Mouse (Mus musculus) left cerebral cortex, adult 18-20 months (tissue): Measurements from ENCODE around the gene Tsnaxip1. TPM values are rescaled to one million over a fixed set of nuclear protein-coding genes. Genes with fewer than 3 reads are reported as not detected.
"Not testable (repeated sequence)": the region's sequence is repeated elsewhere in the genome, so short reads cannot be mapped to it uniquely, and the experiment has no call there.

Experiments
- DNase-seq, 2 experiments: peaks; one replicate each; pipeline ENCODE4 v3.0.0; 2021 to 2022; ENCODE audit warnings: low spot score in 2 of 2, mixed read lengths in 1 of 2
- total RNA-seq, 2 experiments: library from RNA; stranded (reverse); gene quantifications; 2 replicates each; pipeline ENCODE4 v1.2.3; 2021

Gene Tsnaxip1
- total RNA-seq, 2 experiments from 2014 or later: 0.26 TPM; not detected in 1

DNA sequence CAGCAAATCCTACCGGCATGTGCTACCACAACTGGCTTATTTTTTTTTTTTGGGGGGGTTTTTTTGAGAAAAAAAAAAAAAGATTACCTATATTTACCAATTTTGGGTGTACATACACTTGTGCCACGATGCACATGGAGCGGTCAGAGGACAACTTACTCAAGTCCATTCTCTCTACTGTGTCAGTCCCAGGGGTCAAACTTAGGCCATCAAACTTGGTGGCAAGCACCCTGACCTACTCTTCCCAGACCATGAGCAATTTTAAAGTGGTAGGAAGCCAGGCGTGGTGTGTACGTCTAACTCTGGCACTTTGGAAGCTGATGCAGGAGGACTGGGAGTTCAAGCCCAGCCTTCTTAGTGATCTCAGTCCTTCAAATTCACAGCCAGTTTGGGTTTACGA, 14.3 kb upstream of the Tsnaxip1 start:
- no peak for DNase-seq

DNA sequence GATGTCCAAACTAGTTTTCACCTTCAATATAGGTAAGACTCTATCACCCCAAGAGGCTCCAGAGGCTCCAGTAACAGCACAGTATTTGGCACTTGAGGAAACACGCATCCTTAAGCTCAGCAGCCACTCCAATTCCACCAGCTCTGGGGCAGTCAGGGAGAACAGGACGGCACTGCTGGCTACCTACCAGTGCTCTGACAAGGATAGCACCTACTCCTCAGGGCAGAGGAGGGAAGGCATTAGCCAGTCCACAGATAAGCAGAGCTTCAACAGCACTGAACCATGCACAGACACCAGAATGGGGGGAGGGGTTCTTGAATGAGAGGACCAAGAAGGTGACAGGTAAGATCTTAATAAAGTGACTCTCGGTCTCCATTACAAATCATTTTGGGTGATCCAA, 7.9 kb upstream of the Tsnaxip1 start:
- no peak for DNase-seq

DNA sequence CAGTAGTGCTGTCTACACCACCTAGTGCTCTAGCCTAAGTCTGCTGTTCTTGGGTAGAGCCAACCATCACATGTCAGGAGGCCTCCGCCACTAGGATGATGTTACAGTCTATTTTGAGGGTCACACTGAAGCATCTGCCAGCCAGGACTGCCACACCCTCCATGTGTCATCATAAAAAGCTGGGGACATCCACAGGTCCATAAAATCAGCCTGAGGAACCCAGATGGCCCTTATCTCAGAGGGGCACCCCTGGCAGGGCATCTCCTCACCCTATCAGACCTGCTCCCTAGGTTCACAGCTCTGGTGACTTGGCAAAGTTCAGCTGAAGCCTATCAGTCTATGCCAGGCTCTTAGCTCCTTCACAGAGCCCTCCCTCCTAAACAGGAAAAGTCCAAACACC, 6.6 kb upstream of the Tsnaxip1 start:
- no peak for DNase-seq

DNA sequence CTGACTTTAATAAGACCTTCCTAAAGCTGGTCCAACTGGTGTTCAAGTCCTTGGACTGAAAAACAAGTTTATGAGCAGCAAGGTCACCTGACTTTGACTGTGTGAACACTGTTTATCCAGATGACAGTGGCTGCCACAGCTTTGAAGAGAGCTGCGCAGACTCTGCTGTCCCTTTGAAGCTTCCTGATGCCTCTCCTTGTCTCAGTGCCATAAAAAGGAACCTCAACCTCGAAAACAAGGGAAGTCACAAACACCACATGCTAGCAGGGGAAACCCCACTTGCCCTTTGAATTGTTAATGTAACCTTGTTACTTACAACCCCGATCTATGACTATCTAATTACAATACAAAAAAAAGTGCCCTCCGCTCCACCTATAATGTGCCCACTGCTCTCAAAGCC, 2.0 kb upstream of the Tsnaxip1 start:
- DNase-seq: no peak

DNA sequence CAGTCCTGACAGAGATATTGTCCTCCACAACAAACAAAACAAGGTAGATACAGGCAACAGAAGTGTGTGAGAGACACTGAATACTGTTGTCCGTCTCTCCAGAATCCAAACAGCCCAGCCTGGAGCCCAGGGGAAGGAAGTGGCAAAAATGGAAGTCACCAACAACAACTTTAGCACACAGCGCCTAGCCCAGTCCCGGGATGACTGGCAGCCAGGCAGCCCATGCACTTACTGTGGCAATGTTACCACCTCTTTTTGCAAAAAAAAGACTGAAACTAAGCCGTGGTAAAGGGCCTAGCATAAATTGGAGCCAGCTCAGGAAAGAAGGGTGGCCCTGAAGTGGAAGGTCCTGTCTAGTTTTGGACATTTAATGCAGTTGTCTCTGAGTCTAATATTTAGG, 1.2 kb upstream of the Tsnaxip1 start:
- DNase-seq: no peak

DNA sequence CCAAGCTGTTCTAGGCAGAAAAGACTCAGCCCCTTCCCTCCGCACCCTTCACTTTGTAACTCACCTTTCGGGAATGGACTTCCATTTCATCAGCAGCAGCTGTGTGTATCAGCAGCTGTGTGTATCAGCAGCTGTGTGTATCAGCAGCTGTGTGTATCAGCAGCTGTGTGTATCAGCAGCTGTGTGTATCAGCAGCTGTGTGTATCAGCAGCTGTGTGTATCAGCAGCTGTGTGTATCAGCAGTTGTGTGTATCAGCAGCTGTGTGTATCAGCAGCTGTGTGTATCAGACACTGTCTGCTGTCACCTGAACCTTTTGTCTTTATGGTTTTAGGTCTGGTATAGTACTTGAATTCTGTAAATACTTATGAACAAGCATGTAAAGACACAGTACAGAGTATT, 6.2 kb downstream of the Tsnaxip1 start:
- not testable (repeated sequence) for DNase-seq

DNA sequence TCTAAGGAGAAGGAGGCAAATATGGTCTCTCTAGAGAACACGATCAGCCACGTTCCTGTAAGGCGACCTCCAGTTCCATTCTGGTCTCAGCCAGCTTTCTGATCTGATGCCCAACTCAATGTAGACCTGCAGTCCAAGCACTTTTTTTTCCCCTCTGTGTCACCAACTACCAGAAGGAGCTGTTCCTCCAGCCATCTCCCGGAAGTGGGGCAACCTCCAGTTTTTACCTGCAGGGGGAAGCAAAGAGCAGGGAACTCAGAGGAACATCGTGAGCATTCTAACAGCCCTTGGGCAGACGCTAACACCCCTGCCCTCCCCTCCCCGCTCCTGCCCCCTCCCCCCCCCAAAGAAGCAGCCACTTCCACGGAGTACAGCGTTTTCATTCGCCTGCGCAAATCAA, 7.8 kb downstream of the Tsnaxip1 start:
- DNase-seq: peak; percentile 64 to 70

DNA sequence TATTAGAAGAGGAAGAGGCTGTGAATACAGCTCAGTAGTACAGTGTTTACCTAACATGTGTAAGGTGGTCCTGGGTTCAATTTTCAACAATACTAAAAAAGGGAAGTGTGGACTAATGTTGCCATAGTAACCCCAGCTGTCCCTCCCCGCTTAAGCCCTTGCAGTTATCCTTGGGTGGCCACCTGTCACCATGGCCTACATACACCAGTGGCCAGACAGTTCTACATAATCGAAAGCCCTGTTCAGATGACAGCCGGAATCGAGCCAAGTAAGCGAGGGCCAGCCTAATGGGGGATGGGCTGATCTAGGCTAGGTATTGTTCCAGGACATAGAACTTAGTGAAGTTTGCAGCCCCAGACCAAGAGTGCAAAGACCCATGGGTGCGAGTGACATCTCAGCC, 9.5 kb downstream of the Tsnaxip1 start:
- DNase-seq: no peak

DNA sequence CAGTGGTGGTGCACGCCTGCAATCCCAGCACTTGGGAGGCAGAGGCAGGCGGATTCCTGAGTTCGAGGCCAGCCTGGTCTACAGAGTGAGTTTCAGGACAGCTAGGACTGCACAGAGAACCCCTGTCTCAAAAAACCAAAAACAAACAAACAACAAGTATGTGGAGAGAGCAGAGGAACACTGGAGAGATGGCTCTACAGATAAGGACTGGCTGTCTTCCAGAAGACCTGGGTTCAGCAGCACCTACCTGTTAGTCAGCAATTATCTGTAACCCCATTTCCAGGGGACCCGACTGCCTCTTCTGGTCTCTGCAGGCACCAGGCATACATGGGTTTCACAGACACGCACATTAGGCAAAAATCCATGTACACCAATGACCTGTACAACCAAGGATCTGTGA, 11.7 kb downstream of the Tsnaxip1 start:
- DNase-seq: no peak

DNA sequence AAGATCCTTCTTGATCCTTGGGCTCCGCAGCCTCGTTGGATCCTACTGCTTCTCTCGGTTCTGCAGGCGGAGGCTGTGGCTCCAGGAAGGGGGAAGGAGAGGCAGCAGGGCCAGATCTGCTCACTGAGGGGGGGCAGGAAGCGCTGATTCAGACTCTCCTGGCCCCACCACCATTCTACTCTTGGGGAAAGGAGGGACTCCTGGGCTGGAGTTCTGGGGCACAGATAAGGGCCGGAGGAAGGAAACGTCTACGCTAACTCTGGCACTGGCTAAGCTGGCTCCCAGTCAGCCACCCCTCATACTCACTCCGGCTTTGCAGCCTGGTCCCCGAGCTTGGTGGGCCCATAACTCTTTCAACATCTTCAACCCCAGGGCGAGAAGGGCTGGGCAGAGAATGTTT, 19.1 kb downstream of the Tsnaxip1 start:
- no peak for DNase-seq

DNA sequence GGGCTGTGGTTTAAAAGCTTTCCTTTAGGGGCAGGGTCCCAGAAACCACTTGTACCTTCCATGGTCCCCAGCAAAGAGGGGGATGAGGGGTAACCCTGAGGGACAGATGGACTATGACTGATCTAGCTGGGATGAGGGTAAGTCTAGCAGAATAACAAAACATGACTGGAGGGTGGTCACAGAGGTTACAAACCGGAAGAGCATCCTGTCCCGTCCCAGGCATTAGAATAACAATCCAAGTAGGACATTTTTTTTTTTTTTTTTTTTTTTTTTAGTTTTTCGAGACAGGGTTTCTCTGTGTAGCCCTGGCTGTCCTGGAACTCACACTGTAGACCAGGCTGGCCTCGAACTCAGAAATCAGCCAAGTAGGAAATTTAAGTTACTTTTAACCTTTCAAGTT, 22.5 kb downstream of the Tsnaxip1 start:
- no peak for DNase-seq

DNA sequence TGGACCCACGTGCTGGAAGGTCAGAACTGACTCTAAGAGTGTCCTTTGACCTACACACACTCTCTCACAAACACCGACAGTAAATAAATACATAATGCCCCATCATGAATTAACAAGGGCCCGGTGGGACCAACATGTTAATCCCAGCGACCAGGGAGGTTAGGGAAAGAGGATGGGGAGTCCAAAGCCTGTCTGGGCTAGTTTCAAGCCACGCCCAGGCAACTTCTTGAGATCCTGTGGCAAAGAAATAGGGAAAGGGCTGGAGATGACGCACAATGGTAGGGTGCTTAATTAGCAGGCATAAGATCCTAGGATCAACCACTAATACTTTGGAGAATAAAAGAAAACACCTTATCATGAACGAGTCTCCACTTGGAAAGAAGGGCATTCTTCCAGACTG, 23.1 kb downstream of the Tsnaxip1 start:
- DNase-seq: no peak

DNA sequence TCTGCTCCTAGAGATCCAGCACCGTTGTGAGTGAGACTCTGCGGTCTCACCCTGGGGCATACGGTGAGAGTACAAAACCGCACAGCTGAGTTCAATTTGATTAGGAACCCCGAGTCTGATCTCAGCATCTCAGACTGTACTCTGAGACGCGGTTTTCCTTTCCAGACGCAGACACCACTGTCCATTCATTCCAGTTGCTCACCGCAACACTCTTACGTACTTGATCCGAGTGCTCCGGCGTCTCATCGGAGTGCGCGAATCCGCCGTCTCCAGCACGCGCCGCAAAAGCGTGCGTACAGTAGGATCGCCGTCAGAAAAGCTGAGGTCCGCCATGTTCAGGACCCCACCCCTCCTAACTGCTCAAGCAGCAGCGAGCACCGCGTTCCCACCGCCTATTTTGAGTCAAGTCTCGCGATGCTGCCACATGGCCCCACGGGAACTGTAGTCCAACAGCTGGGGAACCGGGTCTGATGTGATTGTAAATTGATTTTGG, 24.2 kb downstream of the Tsnaxip1 start:
- peak; percentile 89 to 91 for DNase-seq

DNA sequence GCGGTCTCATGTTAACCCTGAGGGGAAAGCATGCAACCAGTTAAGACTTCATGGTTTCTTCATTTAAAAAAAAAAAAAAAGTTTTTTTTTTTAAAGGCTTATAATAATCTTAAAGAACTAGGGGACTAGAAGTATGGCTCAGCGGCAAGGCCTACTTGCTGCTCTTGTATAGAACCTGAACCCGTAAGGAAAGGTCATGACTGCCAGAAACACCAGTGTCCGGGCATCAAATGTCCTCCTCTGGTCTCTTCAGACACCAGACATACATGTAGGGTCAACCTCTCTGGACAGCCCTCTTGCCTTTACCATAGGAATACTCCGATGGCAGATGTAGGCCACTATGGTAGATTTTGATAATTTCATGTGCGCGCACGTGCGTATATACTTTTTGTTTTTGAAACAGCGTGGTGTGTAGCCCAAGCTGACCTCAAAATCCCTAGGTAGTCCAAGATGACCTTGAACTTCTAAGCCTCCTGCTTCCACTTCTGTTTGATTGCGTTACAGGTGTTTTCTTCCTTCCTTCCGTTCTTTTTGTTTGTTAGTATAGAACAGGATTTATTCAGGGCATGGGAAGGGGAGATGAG, 24.7 kb downstream of the Tsnaxip1 start:
- no peak for DNase-seq

DNA sequence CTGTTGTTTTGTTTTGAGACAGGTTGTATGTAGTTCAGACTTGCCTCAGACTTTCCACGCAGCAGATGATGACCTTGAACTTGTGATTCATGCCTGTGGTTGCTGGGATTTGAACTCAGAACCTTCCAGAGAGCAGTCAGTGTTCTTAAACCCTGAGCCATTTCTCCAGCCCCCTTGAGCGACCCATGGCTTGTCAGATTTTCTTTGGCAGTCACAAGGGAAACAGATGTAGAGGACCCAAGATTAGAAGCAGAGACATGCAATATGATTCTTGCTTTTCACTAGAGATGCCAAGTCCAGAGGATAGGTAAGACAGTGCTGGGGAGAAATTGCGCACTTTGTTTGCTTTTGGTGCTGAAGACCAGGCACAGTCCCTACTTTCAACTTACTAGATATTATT, 25.6 kb downstream of the Tsnaxip1 start, which contains the start of gene Cenpt:
Cenpt (minus strand) TSS at position 101 of the 400 bp plus-strand sequence.
- DNase-seq: no peak

DNA sequence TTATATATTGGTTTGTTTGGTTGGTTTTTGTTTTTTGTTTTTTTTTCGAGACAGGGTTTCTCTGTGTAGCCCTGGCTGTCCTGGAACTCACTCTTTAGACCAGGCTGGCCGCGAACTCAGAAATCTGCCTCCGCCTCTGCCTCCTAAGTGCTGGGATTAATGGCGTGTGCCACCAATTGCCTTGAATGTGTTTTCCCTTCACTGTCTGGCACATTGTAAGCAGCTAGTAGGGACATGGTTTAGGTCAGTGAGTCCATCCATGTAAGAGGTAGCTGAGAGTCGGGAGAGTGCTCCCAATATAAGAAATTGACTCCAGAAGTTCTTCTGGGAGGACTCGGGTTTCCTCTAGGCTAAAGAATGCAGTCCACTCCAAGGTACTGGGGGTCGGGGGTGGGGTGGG, 26.8 kb downstream of the Tsnaxip1 start:
- no peak for DNase-seq

DNA sequence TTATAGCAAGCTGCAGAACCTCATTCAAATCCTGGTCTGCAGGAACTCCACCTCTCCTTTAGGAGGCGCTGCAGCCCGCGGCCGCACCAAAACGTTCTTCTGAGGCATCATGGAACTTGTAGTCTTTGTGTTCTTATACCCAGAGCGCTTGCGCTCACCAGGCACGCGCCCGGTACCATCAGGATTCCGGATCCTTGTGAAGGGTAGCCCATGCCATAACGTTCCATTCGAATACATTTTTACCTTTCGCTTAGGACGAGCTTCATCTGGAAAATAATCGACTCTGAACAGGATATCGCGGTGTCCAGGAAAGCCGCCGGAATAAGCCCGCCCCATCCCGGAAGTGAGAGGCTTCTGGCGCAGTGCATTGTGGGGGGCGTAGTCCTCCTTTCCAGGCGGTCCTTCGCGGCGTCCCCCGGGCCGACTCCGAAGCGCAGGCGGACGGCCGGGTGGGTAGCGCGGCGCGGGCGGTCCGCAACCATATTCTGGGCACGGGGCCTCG, 27.2 kb downstream of the Tsnaxip1 start, which contains the start of gene Thap11:
Thap11 (plus strand) TSS at position 418 of the 502 bp plus-strand sequence.
- DNase-seq: peak; percentile 90 to 91

DNA sequence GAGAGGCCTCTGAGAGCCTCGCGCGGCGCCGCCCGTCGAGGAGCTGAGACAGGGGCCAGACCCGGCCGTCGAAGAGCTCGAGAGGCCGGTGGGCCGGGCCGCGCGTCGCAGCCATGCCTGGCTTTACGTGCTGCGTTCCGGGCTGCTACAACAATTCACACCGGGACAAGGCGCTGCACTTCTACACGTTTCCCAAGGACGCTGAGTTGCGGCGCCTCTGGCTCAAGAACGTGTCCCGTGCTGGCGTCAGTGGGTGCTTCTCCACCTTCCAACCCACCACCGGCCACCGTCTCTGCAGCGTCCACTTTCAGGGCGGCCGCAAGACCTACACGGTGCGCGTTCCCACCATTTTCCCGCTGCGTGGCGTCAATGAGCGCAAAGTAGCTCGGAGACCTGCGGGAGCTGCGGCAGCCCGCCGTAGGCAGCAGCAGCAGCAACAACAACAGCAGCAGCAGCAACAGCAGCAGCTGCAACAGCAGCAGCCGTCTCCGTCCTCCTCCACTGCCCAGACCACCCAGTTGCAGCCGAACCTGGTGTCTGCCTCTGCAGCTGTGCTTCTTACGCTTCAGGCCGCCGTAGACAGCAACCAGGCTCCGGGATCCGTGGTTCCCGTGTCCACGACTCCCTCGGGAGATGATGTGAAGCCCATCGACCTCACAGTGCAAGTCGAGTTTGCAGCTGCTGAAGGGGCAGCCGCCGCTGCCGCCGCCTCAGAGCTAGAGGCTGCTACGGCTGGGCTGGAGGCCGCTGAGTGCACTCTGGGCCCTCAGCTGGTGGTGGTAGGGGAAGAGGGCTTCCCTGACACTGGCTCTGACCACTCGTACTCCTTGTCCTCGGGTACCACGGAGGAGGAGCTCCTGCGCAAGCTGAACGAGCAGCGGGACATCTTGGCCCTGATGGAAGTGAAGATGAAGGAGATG, 28.0 kb downstream of the Tsnaxip1 start:
- DNase-seq: peak; percentile 47 to 61

DNA sequence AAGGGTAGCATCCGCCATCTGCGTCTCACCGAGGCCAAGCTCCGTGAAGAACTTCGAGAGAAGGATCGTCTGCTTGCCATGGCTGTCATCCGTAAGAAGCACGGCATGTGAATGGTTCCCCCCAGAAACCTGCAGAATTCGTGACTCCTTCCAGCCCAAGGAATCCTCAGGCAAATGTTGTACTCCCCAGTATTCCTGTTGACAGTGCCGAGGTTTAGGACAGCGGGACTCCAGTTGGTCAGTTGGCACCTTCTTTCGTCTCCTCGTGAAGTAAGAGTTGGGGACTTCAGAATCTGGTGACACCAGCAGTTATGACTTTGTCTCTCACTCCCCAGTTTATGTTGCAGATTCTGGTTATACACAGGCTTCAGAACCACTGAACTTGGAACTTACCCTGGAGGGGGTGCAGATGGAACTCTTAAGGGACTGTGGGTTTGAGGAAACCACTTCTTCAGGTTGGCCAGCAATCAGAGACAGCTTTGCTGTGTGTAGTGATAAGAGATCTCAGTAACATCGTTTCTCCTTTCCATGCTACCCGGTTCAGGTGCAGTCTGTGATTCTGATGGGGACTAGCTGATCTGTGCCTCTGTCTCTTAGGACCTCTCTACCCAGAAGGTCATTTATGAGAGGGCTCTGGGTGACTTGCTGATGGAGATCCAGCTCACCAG, 28.8 kb downstream of the Tsnaxip1 start:
- DNase-seq: no peak

DNA sequence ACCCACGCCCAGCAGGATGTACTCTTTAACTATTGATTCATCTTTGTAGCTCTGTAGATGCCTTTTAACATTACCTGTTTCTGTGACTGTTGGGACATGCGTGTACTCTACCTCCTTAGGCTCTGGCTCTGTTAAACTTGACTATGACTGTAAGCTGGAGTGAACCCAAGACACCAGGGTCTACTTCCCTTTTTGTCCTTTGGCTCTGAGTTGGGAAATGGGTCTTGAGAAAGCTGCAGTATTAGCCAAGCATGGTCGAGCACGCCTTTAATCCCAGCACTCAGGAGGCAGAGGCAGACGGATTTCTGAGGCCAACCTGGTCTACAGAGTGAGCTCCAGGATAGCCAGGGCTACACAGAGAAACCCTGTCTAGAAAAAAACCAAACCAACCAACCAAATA, 31.0 kb downstream of the Tsnaxip1 start:
- DNase-seq: no peak

DNA sequence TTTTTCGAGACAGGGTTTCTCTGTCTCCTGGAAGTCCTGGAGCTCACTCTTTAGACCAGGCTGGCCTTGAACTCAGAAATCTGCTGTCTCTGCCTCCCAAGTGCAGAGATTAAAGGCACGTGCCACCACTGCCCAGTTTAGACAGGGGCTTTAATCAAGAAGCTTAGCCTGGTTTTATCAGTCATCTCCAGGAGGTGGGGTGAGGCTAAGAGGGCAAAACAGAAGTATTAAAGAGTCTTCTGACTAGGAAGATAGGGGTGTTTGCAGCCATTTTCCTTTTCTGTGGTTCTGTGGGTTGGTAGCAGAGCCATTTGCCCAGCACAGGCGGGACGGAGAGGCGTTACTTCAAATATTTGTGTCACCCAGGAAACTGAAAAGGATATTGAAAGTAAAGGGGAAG, 31.8 kb downstream of the Tsnaxip1 start:
- no peak for DNase-seq
